Mouse (Mus musculus) heart, postnatal 0 days (tissue): ENCODE measurements at regions not wholly inside any gene's neighbourhood (a gene's known extent, or its start where the extent isn't known, plus 50 kb on each side); places are given as distances from the start of the nearest gene placed in this dataset.
A peak's percentile ranks its signal among the peaks of the same experiment; 100 is the strongest.
"Not testable (repeated sequence)": the region's sequence is repeated elsewhere in the genome, so short reads cannot be mapped to it uniquely, and the experiment has no call there.

ENCODE experiments used
- CTCF ChIP-seq: IDR thresholded peaks from 2 replicates; pipeline ENCODE4 v1.5.1; 2016; ENCODE audit warnings: antibody characterized with exemption, control low read depth, low read depth
- EP300 ChIP-seq: IDR thresholded peaks from 2 replicates; pipeline ENCODE4 v1.6.1; 2016; ENCODE audit warnings: antibody characterized with exemption, low read depth

- peak; percentile 9; the same call in 1 of the 2 replicates for TF ChIP-seq CTCF
- TF ChIP-seq EP300, result not testable (repeated sequence)
These were observed 226.1 kb downstream of the Tpra1 start for GRCm38 (mm10) chr6:89128141-89128540.
